15 mouse cellular contexts compared by ENCODE assay signal in the genomic region with DNA sequence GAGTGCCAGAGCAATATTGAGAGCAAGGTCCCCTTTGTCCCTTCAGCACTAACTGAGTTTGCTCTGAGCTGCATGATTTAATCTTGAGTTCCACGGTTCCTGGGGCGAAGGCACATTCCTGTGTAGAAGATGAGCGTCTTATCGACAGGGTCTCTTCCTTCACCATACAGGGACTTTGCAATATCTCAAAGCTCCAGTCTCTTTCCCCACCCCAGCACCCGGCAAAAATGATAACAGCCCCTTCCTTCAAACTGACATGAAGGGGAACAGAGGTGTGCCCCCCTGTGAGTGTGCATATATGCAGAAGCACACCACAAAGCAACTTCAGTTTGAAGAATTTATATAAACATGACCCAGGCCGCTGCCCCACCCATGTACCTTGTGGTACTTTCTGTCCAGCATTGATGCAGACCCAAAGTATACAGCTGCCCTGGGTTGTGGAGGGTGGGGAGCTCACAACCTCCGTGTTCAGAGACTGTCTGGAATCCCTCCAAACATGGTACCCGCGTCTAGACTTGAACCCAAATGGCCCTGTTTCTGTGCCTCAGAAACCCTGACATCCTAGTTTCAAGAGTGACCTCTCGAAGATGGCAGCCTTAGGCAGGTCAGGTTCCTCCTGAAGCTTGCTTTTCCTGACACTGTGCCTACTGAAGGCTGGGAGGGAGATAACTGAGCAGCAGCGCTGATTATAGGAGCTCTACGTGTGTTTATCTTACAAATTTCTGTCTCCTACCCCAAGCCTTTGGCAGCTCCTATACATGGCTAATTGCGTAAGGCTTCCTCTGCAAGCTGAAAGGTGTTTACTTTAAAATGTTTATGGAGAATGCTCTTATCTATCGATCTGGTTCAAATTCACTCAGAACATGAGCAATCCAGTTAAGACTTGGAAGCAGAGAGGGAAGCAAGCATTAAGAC.
DNase-seq lines count a peak whose midpoint lies in the region; ATAC-seq and TF ChIP-seq lines count a peak whose summit lies in the region.
"Had no signal": no experiment of that assay in that cellular context is flagged by ENCODE, and none has a peak within 500 bp of the region (broad histone marks: within the 10 kb centered on the region; RNA-seq: fewer than 3 reads in every experiment).

No protein-coding gene starts in this region.

- 59% methylated on average over 14 of the region's 14 CpGs for WGBS in heart, embryonic 12.5 days
- 12% methylated on average over 14 of the region's 14 CpGs for WGBS in liver, embryonic 15.5 days (ENCODE audit: insufficient replicate concordance)

- H3K9me3 ChIP-seq in heart, embryonic 12.5 days (replicated peaks), result 0 out of 2 replicates have a peak, but pooled peaks cover 4% of the 10 kb centered on the region
- peaks cover 8% of the 10 kb centered on the region for H3K9me3 ChIP-seq in G1E (replicated peaks)
- no peaks in the 10 kb centered on the region for H3K9me3 ChIP-seq in erythroblast, embryonic 14.5 days (ENCODE audit: control insufficient read depth, low read length)
- no peaks in the 10 kb centered on the region for H3K9me3 ChIP-seq in liver, embryonic 15.5 days (replicated peaks)
- H3K9me3 ChIP-seq: limb, embryonic 12.5 days had no signal

- no peaks in the 10 kb centered on the region for H3K27me3 ChIP-seq in heart, embryonic 12.5 days (replicated peaks)
- H3K27me3 ChIP-seq in G1E (ENCODE audit: insufficient read depth, low read length), result no peaks in the 10 kb centered on the region
- H3K27me3 ChIP-seq in erythroblast, embryonic 14.5 days (ENCODE audit: control insufficient read depth), result no peaks in the 10 kb centered on the region
- H3K27me3 ChIP-seq in liver, embryonic 15.5 days, result no peaks in the 10 kb centered on the region
- H3K27me3 ChIP-seq: limb, embryonic 12.5 days had no signal

- H3K4me3 ChIP-seq in heart, embryonic 12.5 days, result no peak overlapping the region
- peak overlapping the region; percentile 3; the same call in 1 of the 2 replicates for H3K4me3 ChIP-seq in G1E (ENCODE audit: low read depth, low read length)
- peak overlapping the region; percentile 51 for H3K4me3 ChIP-seq in erythroblast, embryonic 14.5 days (replicated peaks)
- H3K4me3 ChIP-seq in liver, embryonic 15.5 days (replicated peaks), result peak overlapping the region; percentile 22
- H3K4me3 ChIP-seq: limb, embryonic 12.5 days; megakaryocyte, embryonic 14.5 days had no signal

- H3K9ac ChIP-seq in heart, embryonic 12.5 days, result no peak overlapping the region
- peak overlapping the region; percentile 66 for H3K9ac ChIP-seq in liver, embryonic 15.5 days
- H3K9ac ChIP-seq: limb, embryonic 12.5 days had no signal

- peak; percentile 51; the same call in 1 of the 2 replicates for ATAC-seq in heart, embryonic 12.5 days (ENCODE audit: insufficient number of reproducible peaks, low FRiP score)
- ATAC-seq in G1E (ENCODE audit: extremely low read depth, insufficient number of reproducible peaks, low FRiP score, poor library complexity, severe bottlenecking), result peak; percentile 29
- ATAC-seq in liver, embryonic 15.5 days (ENCODE audit: insufficient read depth), result peak; percentile 86
- ATAC-seq: forebrain, embryonic 16.5 days had no signal

- intact Hi-C loops in heart, postnatal 36 days (cut with DNase I), result loop anchor here (10.0 kb wide), 1 partner anchor 203 kb away; no protein-coding TSS in a partner anchor

- TF ChIP-seq CTCF in G1E (IDR thresholded peaks at IDR 0.05; ENCODE audit: low read depth, low read length), result no peak

- H3K4me1 ChIP-seq in heart, embryonic 12.5 days (replicated peaks), result no peaks in the 10 kb centered on the region; the same call in 1 of the 2 replicates
- H3K4me1 ChIP-seq in G1E (ENCODE audit: insufficient read depth, low read depth, low read length), result peaks cover 91% of the 10 kb centered on the region
- peaks cover 96% of the 10 kb centered on the region for H3K4me1 ChIP-seq in erythroblast, embryonic 14.5 days (ENCODE audit: control insufficient read depth)
- peaks cover 98% of the 10 kb centered on the region for H3K4me1 ChIP-seq in liver, embryonic 15.5 days (replicated peaks)
- H3K4me1 ChIP-seq: limb, embryonic 12.5 days; megakaryocyte, embryonic 14.5 days had no signal

- no peak overlapping the region for H3K4me2 ChIP-seq in heart, embryonic 12.5 days
- peak overlapping the region; percentile 70 for H3K4me2 ChIP-seq in liver, embryonic 15.5 days
- H3K4me2 ChIP-seq: limb, embryonic 12.5 days had no signal

- peaks cover 48% of the 10 kb centered on the region for H3K36me3 ChIP-seq in heart, embryonic 12.5 days
- H3K36me3 ChIP-seq in G1E (replicated peaks), result no peaks in the 10 kb centered on the region
- peaks cover 36% of the 10 kb centered on the region for H3K36me3 ChIP-seq in erythroblast, embryonic 14.5 days (ENCODE audit: control insufficient read depth)
- H3K36me3 ChIP-seq in liver, embryonic 15.5 days (replicated peaks), result no peaks in the 10 kb centered on the region

- no peak overlapping the region for H3K27ac ChIP-seq in heart, embryonic 12.5 days (ENCODE audit: poor library complexity, severe bottlenecking)
- H3K27ac ChIP-seq in liver, embryonic 15.5 days (replicated peaks), result peak overlapping the region; percentile 98
- H3K27ac ChIP-seq: limb, embryonic 12.5 days had no signal

- DNase-seq in heart, postnatal 36 days, result no peak
- peak; percentile 61 for DNase-seq in G1E (ENCODE audit: low spot score)
- no peak for DNase-seq in right cerebral cortex, postnatal 25 days
- no peak for DNase-seq in cerebellum, adult 9-10 months
- DNase-seq in kidney, adult 18-20 months, result no peak
- DNase-seq: cerebellum, adult 9-11 months; gastrocnemius, postnatal 10 days; heart, postnatal 14 days; kidney, postnatal 10 days had no signal

Comparison
In these comparisons a context has a peak if more than half of its experiments do, and no peak if none do; other contexts are left out.
1. ATAC-seq: peak in every context shown above with its lines; median percentile 86 in liver, embryonic 15.5 days; 51 in heart, embryonic 12.5 days; 29 in G1E.